Mouse (Mus musculus) retina, embryonic 14.5 days (tissue): ENCODE data around the gene Hist1h3f.
"Not testable (repeated sequence)": the region's sequence is repeated elsewhere in the genome, so short reads cannot be mapped to it uniquely, and the experiment has no call there.

Experiments used
- DNase-seq: peaks from one replicate; pipeline ENCODE4 v3.0.0-alpha.2; 2015; ENCODE audit warnings: low spot score

Hist1h3f gene

DNA sequence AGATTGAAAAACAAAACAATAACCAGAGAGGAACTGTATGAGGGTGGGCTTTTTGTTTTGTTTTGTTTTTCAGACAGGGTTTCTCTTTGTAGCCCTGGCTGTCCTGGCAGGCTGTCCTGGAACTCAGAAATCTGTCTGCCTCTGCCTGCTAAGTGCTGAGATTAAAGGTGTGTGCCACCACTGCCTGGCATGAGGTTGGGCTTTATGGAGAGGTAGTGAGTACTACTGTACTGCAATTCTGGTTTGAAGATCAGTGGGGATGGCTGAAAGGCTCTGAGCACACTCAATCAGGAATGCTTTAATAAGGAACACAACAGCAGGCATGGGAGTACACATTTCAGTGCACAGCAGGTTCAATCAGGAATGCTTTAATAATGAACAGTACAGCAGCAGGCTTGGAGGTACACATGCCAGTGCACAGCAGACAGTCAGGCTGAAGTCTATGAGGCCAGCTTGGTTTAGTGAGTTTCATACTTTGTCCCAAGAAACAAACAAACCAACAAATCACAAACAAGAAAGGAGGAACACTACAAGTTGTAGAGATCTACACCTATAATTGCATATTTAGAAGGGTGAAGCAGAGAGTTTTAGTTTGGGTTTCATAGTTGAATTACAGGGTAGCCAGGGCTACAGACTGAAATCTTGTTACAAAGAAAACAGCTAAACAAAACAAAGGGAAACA, 39.7 kb downstream of the Hist1h3f start:
- DNase-seq, result no peak

DNA sequence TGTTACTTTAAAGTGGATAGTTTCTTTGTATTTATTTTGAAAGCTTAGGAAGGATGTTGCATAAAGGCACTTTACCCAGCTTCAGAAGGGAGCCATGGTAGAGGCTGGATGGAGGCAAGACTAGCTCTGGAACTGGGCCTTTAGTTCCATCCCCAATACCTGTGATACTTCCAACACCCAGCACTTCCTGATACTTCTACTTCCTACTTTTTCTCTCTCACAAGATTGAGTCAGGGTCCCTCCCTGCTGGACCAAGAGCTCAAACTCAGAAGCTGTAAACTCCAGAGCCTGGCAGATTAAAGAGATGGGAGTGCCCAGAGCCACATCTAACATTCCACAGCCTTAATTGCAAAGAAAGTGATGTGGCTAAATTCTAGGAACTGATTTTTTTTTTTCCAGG, 40.5 kb downstream of the Hist1h3f start:
- DNase-seq, result no peak

DNA sequence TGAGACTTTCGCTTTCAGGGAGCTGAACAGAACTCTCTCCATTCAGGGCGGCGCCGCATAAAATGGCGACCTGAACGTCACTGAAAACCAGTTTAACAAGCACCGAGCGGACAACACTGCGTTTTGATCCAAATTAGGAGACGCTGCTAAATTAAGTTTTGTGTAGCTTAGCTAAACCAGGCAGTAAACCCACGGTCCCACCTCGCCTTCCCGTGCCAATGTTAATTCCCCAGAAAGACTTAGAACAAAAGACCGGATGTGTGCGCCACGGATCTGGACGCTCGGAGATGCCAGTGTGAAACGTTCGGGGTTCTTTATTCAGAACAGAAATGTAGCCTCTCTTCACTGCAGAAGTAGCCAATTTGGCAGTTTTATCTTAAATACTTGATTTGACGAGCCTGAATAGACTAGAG, 41.2 kb downstream of the Hist1h3f start:
- DNase-seq, result peak; percentile 74

- peak; percentile 96 for DNase-seq
These were observed 41.7 kb downstream of the Hist1h3f start for GRCm38 (mm10) chr13:23585442-23586098.

DNA sequence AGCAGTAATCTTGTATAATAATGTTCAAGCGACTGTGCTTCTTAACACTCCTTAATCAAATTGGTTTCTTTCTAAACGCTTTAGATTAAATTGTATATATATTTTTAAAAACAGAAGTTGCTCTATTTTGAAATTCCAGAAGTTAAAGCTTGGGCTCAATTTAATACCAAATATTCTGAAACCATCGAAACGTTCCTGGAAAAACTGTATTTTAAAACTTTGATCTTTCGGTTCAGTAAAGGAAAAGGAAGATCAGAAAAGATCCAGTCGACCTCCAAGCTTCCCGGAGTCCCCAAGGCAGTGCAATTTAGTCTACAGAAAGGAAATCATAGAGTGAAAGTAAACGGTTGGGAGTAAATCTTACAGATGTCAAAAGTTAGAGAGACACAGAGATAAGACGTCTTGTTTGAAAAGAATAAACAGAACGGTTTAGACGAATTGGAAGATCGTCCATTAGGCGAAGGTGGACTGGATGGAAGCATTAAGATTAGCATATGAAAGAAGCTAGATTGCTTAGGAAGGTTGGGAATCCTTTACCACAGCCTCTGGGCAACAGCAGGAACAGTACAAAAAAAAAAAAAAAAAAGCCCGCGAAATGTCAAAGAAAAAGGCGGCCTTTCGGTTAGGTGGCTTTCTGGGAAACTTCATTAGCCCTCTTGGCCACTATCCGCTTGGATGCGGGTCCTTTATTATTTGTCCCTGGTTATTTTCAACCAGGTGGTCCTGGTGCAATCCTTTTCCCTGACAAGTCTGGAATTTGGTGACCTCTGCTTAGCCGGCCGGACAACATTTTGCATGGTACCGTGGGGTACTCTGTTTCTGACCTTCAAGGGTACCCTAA, 42.5 kb downstream of the Hist1h3f start:
- peak; percentile 60 for DNase-seq

DNA sequence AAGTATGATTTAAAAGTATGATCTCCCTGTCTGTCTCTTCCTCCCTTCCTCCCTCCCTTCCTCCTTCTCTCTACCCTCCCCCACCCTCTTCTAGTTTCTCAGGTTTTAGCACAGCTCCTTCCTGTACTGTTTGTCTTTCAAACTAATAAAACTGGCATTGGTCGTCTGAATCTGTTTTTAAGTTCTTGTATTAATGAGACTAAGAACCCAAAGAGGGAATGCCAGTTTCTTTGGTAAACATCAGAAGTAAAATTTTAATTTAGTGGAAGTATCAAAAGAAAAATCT, 43.0 kb downstream of the Hist1h3f start:
- DNase-seq, result no peak

DNA sequence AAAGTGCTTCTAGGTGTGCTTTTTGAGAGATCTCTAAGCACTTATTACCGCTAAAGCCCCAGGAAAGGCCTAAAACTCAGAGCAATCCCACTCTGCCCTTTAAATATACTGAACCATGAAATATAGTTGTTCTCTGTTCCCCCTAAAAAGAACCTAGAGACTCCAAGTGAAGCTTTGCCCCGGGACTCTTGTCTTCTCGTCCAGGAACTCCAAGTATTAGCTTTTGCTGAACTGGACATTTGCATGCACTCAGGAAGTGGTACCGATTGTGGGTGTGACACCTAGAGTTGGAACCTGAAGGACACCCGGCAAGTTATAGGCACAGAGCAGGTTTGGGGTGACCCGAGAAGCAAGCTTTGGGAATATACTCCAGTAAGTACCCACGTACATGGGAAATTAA, 47.4 kb downstream of the Hist1h3f start:
- DNase-seq, result no peak

DNA sequence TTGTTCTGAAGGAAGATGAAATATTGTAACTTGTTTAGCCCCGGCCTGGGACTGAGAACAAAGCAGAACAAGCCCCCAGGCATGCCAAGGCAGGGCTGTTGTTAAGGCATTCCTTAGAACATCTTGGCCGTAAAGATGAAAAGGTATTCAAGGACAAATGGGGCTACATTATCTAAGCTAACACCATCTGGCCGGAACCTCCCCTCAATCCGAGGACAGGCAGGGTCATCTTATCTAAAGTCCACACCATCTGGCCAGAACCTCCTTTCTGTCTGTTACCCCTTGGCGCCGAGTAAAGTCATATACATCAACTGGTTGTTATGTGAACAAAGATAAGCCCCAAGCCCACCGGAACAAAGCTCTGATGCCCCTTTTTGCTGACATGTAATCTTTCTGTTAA, 48.0 kb downstream of the Hist1h3f start:
- DNase-seq, result not testable (repeated sequence)

GRCm38 (mm10) chr13:23592614-23593013, 48.8 kb downstream of the Hist1h3f start:
- no peak for DNase-seq

DNA sequence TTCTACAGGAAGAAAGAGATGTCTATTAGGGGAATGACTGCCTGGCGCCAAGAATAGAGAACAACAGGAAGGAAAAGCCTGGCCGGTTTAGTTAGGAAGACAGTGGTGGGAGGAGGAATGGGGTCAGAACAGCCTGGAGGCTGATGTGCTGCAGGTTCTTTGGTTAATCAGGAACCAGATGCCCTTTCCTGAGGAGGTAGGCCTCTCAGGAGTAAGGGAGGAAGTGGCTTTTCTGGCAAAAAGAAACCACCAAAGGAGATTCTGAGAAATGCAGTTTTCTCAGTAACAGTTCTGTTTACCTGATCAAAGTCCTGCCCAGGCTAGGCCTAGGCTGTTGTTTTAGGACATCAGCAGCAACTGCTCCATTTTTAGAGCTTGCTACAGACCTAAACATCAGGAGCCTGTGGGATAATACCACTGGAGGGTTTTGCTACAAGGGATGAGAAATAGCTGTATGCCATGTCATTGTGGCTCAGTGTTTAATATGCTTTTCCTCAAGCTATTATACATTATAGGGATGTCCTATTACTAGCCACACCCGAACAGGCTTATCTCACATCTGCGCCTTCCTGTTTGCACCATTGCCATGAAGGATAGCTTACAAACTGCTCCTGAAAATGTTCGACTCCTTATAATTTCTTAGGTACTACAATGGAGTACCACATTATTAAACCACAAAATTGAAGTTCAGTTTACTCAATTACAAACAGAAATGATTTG, 49.4 kb downstream of the Hist1h3f start:
- DNase-seq, result no peak
